Mouse (Mus musculus) heart, postnatal 0 days (tissue): ENCODE measurements at regions not wholly inside any gene's neighbourhood (a gene's known extent, or its start where the extent isn't known, plus 50 kb on each side); places are given as distances from the start of the nearest gene placed in this dataset.

ENCODE experiments used
- ATAC-seq: fragments of 200-750 bp; cut with Nextera tagmentation; 2 replicates; pipeline ENCODE4 v1.8.0; 2017; ENCODE audit warnings: low read depth, moderate number of reproducible peaks, moderate library complexity; ENCODE audit not compliant: insufficient read depth
- DNase-seq: peaks from one replicate; pipeline ENCODE4 v3.0.0-alpha.2; 2016; ENCODE audit warnings: low spot score
- H3K27ac ChIP-seq: fragments of 300-500 bp; sonication (generic); 2 replicates; pipeline ENCODE4 v1.5.1; 2014; ENCODE audit warnings: low read depth, mild to moderate bottlenecking
- H3K27me3 ChIP-seq: fragments of 300-500 bp; sonication (generic); 2 replicates; pipeline ENCODE4 v1.6.1; 2014; ENCODE audit warnings: low read length, mixed read lengths; ENCODE audit not compliant: control insufficient read depth, insufficient read depth
- H3K36me3 ChIP-seq: fragments of 300-500 bp; sonication (generic); replicated peaks from 2 replicates; pipeline ENCODE4 v1.6.1; 2014; ENCODE audit warnings: low read length, mixed read lengths; ENCODE audit not compliant: control insufficient read depth, insufficient read depth
- H3K4me1 ChIP-seq: fragments of 300-500 bp; sonication (generic); 2 replicates; pipeline ENCODE4 v1.6.1; 2014; ENCODE audit warnings: antibody characterized with exemption; ENCODE audit not compliant: control insufficient read depth, insufficient read depth
- H3K4me2 ChIP-seq: fragments of 300-500 bp; sonication (generic); 2 replicates; pipeline ENCODE4 v1.6.1; 2014; ENCODE audit warnings: low read depth, mild to moderate bottlenecking, low read length, moderate library complexity
- H3K4me3 ChIP-seq: fragments of 300-500 bp; sonication (generic); 2 replicates; pipeline ENCODE4 v1.5.1; 2014; ENCODE audit warnings: low read depth, low read length
- H3K9ac ChIP-seq: fragments of 300-500 bp; sonication (generic); replicated peaks from 2 replicates; pipeline ENCODE4 v1.6.1; 2014; ENCODE audit warnings: low read depth, low read length, mixed read lengths
- H3K9me3 ChIP-seq: fragments of 300-500 bp; sonication (generic); replicated peaks from 2 replicates; pipeline ENCODE4 v1.6.1; 2016; ENCODE audit warnings: low read length; ENCODE audit not compliant: control insufficient read depth
- CTCF ChIP-seq: IDR thresholded peaks from 2 replicates; pipeline ENCODE4 v1.5.1; 2016; ENCODE audit warnings: antibody characterized with exemption, control low read depth, low read depth
- EP300 ChIP-seq: IDR thresholded peaks from 2 replicates; pipeline ENCODE4 v1.6.1; 2016; ENCODE audit warnings: antibody characterized with exemption, low read depth
- WGBS: fragments of 180-500 bp; shearing (Covaris S2); extraction: QIAGEN DNeasy Blood & Tissue Kit; methylation state at CpG from one replicate; pipeline ENCODE4 v1.1.7; 2014; 5-methylcytosine and 5-hydroxymethylcytosine counted together

DNA sequence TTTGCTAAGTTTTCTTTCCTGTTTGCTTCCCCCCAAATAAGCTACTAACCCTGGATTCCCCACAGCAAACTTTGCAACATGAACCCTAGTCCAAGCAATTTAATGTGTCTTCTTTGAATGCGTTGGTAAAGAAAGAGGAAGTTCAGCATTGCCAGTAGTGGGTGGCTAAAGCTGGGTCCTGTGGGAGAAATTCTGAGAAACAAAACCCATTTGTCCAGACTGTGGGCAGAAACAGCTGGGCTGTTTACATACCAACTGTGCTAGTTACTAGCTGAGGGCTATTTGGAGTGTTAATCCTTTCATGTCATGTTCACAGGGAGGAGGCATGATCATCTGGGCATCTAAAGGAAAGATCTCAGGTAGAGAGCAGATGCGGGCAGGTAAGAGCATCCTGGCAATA, 51.8 kb upstream of the 1190002N15Rik start:
- Histone ChIP-seq H3K27ac (no peak overlapping the region), H3K4me3 (no peak overlapping the region), H3K36me3 (no peaks in the 10 kb centered on the region), H3K9ac (no peak overlapping the region), H3K9me3 (no peaks in the 10 kb centered on the region), H3K4me1 (no peaks in the 10 kb centered on the region), H3K27me3 (no peaks in the 10 kb centered on the region), H3K4me2 (no peak overlapping the region)
- DNase-seq, result no peak
- no peak for ATAC-seq
- WGBS, result 81% methylated on average over 2 of the region's 2 CpGs
- no peak for TF ChIP-seq CTCF
- TF ChIP-seq EP300, result no peak

DNA sequence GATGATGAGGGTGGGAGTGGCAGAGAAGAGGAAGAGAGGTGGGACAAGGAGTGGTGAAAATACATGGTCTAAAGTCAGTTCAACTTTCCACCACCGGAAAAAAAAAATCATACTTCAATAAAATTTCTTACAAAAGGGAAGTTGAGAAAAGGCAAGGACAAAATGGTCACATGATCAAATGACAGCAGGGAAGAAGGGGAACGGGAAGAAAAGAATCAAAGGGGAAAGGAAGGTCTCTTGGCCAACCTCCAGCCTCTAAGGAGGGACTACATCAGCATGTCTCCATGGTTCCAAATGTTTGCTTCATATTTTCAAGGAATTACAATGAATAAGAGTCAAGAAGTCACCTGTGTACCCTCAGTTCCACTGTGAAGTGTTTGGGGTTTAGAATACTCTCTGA, 64.7 kb upstream of the Slc9a9 start:
- WGBS, result 89% methylated on average over 2 of the region's 2 CpGs
- no peak for DNase-seq
- Histone ChIP-seq H3K4me2 (no peak overlapping the region), H3K27me3 (no peaks in the 10 kb centered on the region), H3K4me3 (no peak overlapping the region), H3K4me1 (no peaks in the 10 kb centered on the region), H3K27ac (no peak overlapping the region), H3K36me3 (no peaks in the 10 kb centered on the region), H3K9ac (no peak overlapping the region), H3K9me3 (no peaks in the 10 kb centered on the region)
- no peak for ATAC-seq
- TF ChIP-seq EP300, result no peak
- TF ChIP-seq CTCF, result no peak

DNA sequence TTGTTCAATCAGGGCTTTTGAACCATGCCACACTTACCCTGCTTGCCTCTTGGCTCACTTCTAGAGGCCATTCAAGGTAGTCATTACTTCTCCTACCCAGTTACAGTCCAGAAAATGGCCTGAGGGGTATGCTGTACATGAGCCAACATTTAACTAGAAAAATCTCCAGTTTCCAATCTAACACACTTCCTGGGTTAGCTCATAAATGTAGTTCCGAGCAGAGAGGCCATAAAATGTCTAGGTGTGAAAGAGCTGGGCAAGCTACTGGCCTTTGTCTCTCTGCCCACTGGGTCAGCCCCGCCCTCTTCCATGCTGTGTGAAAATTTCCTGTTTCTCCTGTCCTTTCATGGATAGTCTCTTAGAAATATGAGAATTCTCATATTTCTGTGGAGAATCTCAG, 63.3 kb upstream of the Slc9a9 start:
- ATAC-seq, result no peak
- WGBS, result 78% methylated on average over 2 of the region's 2 CpGs
- TF ChIP-seq CTCF (no peak), EP300 (no peak)
- Histone ChIP-seq H3K4me3 (no peak overlapping the region), H3K27ac (no peak overlapping the region), H3K9me3 (no peaks in the 10 kb centered on the region), H3K9ac (no peak overlapping the region), H3K4me2 (no peak overlapping the region), H3K36me3 (no peaks in the 10 kb centered on the region), H3K27me3 (no peaks in the 10 kb centered on the region), H3K4me1 (no peaks in the 10 kb centered on the region)
- DNase-seq, result no peak

DNA sequence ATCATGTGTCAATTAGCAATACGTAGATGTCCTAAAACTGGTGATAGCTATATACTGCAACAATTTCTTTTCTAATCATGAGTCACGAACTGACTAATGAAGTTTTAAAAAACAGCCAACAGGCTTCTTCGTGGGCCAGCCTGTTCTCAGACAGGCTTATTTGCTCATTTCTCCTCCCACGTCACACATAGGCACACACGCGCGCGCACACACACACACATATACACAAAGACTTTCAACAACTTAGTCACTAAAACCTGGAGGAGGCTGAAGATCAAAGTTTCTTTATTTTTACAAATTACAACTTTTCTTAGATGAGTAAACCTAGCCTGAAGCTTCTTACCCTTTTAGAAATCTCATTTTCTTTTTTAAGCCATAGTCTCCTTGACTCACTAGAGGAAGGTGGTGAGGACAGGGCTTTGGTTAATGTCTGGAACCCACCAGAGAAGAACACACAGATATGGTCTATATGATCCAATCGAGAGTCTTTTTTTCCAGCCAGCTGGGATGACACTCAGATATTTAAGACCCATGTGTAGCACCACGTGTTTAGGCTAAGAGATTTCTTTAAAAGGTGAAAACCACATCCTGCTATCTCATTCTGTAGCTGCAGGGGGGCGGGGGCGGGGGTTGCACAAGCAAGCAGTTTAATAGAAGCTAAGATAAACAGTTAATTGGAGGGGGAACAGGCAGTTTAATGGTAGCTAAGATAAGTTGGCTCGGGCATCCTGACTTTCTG, 62.5 kb upstream of the Slc9a9 start:
- Histone ChIP-seq H3K36me3 (no peaks in the 10 kb centered on the region), H3K27me3 (no peaks in the 10 kb centered on the region), H3K4me3 (no peak overlapping the region), H3K4me1 (no peaks in the 10 kb centered on the region), H3K9ac (no peak overlapping the region), H3K4me2 (no peak overlapping the region), H3K27ac (no peak overlapping the region), H3K9me3 (no peaks in the 10 kb centered on the region)
- ATAC-seq (no peak), DNase-seq (no peak)
- 73% methylated on average over 13 of the region's 13 CpGs for WGBS
- TF ChIP-seq EP300, result no peak

DNA sequence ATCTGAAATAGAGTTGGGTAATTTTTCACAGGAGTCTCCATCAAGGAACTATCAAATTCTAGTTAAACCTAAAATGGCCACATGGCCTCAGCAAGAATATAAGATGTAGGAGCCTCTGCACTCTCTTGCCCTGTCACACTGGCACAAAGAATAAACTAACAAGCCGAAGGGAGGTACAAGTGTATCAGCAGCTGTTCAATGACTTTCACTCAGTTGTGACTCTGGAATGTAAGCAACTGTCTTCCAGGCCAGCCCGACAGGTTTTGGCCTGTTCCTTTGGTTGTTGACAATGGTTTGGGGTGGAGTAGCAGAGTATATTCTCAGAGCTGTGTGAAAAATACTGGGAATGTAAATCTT, 62.0 kb upstream of the Slc9a9 start:
- H3K4me2 ChIP-seq, result no peak overlapping the region
- DNase-seq (no peak), ATAC-seq (no peak)
- no peak overlapping the region for H3K9ac ChIP-seq
- H3K4me3 ChIP-seq, result no peak overlapping the region
- no peaks in the 10 kb centered on the region for H3K9me3 ChIP-seq
- no peak overlapping the region for H3K27ac ChIP-seq
- no peak for TF ChIP-seq CTCF
- TF ChIP-seq EP300, result no peak
- WGBS, result 47% methylated on average over 2 of the region's 2 CpGs
- H3K36me3 ChIP-seq, result no peaks in the 10 kb centered on the region
- H3K4me1 ChIP-seq, result no peaks in the 10 kb centered on the region
- no peaks in the 10 kb centered on the region for H3K27me3 ChIP-seq

DNA sequence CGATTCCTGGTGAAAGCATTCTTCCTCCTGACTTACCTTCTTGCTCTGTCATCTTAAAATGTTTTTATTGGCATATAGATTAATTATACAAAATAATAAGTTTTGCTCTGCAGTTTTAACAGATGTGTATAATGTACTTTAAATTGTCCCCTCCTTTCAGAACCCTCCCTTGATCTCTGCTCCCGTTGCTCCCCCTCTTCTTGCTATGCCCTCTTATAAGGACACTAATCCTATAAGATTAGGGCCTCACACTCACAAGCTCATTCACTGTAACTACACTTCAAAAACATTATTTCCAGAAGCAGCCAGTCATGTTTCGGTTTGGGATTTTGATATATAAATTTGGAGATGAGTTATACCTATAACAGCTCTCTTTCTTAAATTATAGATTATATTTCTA, 59.6 kb upstream of the Slc9a9 start:
- no peak overlapping the region for H3K4me3 ChIP-seq
- H3K9ac ChIP-seq, result no peak overlapping the region
- no peaks in the 10 kb centered on the region for H3K27me3 ChIP-seq
- TF ChIP-seq EP300 (no peak), CTCF (no peak)
- no peaks in the 10 kb centered on the region for H3K9me3 ChIP-seq
- DNase-seq, result no peak
- H3K4me1 ChIP-seq, result peaks cover 4% of the 10 kb centered on the region; the same call in 1 of the 2 replicates
- no peak overlapping the region for H3K4me2 ChIP-seq
- H3K36me3 ChIP-seq, result no peaks in the 10 kb centered on the region
- 74% methylated on average over 3 of the region's 3 CpGs for WGBS
- no peak overlapping the region for H3K27ac ChIP-seq
- ATAC-seq, result no peak
